Mouse (Mus musculus): ENCODE data around the gene Vav3. TPM values are rescaled to one million over a fixed set of nuclear protein-coding genes. Genes with fewer than 3 reads are reported as not detected.

Vav3 gene
- polyA plus RNA-seq, 1 experiment from 2014 or later, result 18.4 TPM

- Histone ChIP-seq H3K36me3 (ENCODE audit: control insufficient read depth, insufficient read depth, low read length) (no peaks in the 10 kb centered on the region), H3K4me2 (no peak overlapping the region), H3K4me3 (ENCODE audit: low read depth, low read length) (no peak overlapping the region), H3K27me3 (ENCODE audit: control insufficient read depth, insufficient read depth, low read length) (no peaks in the 10 kb centered on the region), H3K4me1 (ENCODE audit: control insufficient read depth, insufficient read depth, low read length) (no peaks in the 10 kb centered on the region), H3K27ac (ENCODE audit: low read depth, low read length) (no peak overlapping the region), H3K9ac (ENCODE audit: low read length) (no peak overlapping the region), H3K9me3 (ENCODE audit: control insufficient read depth, low read length) (no peaks in the 10 kb centered on the region)
- no peak for ATAC-seq (ENCODE audit: low FRiP score)
- 86% methylated on average over 5 of the region's 5 CpGs for WGBS
- DNase-seq (ENCODE audit: low spot score, missing footprints), result peak; percentile 56
These were observed 23.1 kb downstream of the Vav3 start for GRCm38 (mm10) chr3:109363522-109363921.

GRCm38 (mm10) chr3:109365875-109366274 lies 25.4 kb downstream of the Vav3 start:
- Histone ChIP-seq H3K4me2 (no peak overlapping the region), H3K4me1 (ENCODE audit: control insufficient read depth, insufficient read depth, low read length) (no peaks in the 10 kb centered on the region), H3K27me3 (ENCODE audit: control insufficient read depth, insufficient read depth, low read length) (no peaks in the 10 kb centered on the region), H3K4me3 (ENCODE audit: low read depth, low read length) (no peak overlapping the region), H3K9ac (ENCODE audit: low read length) (no peak overlapping the region), H3K9me3 (ENCODE audit: control insufficient read depth, low read length) (no peaks in the 10 kb centered on the region), H3K27ac (ENCODE audit: low read depth, low read length) (no peak overlapping the region), H3K36me3 (ENCODE audit: control insufficient read depth, insufficient read depth, low read length) (no peaks in the 10 kb centered on the region)
- ATAC-seq (ENCODE audit: low FRiP score) (no peak), DNase-seq (ENCODE audit: low spot score, missing footprints) (peak; percentile 72)
- 92% methylated on average over 2 of the region's 2 CpGs for WGBS

DNA sequence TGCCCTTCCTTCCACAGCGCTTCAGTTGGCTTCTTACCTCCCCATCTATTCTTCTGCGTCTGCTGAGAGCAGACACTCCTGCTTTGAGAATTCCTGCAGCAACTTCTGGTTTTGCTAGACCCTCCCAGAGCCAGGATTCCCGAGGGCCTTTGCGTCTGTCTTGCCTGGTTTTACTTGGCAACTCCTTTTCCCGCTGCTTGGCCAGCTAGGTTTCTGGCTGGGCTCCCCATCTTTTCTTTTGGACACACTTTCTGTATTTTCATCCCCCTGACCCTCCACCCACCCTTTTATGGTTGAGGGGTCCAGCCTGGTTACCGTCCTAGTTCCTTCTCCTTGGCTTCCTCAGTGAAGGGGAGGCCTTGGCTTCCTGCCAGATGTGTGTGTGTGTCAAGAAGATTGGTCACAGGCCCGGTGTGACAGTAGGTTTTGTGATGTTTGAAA lies 26.0 kb downstream of the Vav3 start:
- H3K4me3 ChIP-seq (ENCODE audit: low read depth, low read length), result no peak overlapping the region
- H3K27me3 ChIP-seq (ENCODE audit: control insufficient read depth, insufficient read depth, low read length), result no peaks in the 10 kb centered on the region
- H3K27ac ChIP-seq (ENCODE audit: low read depth, low read length), result no peak overlapping the region
- H3K9ac ChIP-seq (ENCODE audit: low read length), result no peak overlapping the region
- H3K36me3 ChIP-seq (ENCODE audit: control insufficient read depth, insufficient read depth, low read length), result no peaks in the 10 kb centered on the region
- H3K9me3 ChIP-seq (ENCODE audit: control insufficient read depth, low read length), result no peaks in the 10 kb centered on the region
- no peak overlapping the region for H3K4me2 ChIP-seq
- 69% methylated on average over 7 of the region's 7 CpGs for WGBS
- DNase-seq (ENCODE audit: low spot score, missing footprints) (peak; percentile 76), ATAC-seq (ENCODE audit: low FRiP score) (peak; percentile 33; the same call in 1 of the 2 replicates)
- H3K4me1 ChIP-seq (ENCODE audit: control insufficient read depth, insufficient read depth, low read length), result no peaks in the 10 kb centered on the region

DNA sequence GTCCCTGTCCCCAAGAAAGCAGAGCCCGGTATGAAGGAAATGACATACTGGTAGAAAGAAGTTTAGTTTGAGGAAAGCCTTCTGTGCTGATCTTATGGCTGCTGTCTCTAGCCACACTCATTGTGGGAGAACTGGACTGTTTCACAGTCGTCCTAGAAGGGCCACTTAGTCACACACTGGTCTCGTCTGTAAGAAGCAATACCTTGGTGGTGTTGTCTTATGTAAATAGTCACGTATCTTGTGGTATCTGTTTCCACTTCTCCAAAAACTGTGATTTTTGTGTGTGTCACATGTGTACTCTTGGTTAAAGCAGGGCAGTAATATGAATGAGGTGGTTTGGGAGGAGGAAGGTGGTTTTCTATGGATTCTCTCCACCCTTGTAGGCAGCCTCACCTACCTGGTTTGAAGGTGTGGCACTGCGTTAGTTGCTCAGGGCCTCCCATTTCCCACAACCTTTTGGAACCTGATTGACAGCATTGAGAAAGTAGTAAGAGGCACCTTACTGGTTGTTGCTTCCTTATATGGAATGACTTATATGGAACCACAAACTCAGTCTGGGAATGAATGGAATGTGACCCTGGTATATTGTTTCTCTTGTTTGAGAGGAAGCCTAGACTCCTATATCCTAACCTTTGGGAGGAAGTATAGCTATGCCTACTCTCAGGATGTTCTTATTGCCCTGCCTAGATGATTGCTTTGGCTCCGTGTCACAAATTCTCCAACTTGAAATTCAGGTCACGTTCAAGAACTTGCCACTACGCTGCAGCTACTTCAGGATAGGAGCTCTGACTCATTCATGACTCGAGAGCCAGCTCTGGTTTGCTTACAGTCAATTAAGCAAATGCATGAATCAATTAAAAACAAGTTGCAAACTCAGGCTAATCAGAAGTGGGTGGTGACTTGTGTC lies 28.2 kb downstream of the Vav3 start:
- Histone ChIP-seq H3K27ac (ENCODE audit: low read depth, low read length) (no peak overlapping the region), H3K4me3 (ENCODE audit: low read depth, low read length) (no peak overlapping the region), H3K4me1 (ENCODE audit: control insufficient read depth, insufficient read depth, low read length) (no peaks in the 10 kb centered on the region), H3K36me3 (ENCODE audit: control insufficient read depth, insufficient read depth, low read length) (no peaks in the 10 kb centered on the region), H3K9me3 (ENCODE audit: control insufficient read depth, low read length) (no peaks in the 10 kb centered on the region), H3K9ac (ENCODE audit: low read length) (no peak overlapping the region), H3K4me2 (no peak overlapping the region), H3K27me3 (ENCODE audit: control insufficient read depth, insufficient read depth, low read length) (no peaks in the 10 kb centered on the region)
- ATAC-seq (ENCODE audit: low FRiP score), result no peak
- DNase-seq (ENCODE audit: low spot score, missing footprints), result peak; percentile 44
- 82% methylated on average over 9 of the region's 9 CpGs for WGBS

DNA sequence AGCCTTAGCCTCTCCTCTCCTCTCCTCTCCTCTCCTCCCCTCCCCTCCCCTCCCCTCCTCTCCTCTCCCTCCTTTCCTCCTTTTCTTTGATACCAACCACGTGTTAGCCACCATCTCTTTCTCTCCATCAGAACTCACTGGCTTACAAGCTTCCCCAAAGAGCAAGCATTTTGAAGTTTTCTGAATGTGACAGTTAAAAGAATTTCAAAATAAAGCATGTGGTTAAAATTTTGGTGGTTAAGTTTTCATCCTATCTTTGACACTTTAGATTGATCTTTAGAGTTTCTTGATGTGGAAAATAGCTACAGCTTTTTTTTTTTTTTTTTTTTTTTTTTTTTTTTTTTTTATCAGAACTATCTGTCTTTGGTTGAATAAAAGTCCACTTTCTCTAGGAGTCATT lies 31.1 kb downstream of the Vav3 start:
- H3K27ac ChIP-seq (ENCODE audit: low read depth, low read length), result no peak overlapping the region
- DNase-seq (ENCODE audit: low spot score, missing footprints) (peak; percentile 79), ATAC-seq (ENCODE audit: low FRiP score) (no peak)
- no peaks in the 10 kb centered on the region for H3K36me3 ChIP-seq (ENCODE audit: control insufficient read depth, insufficient read depth, low read length)
- H3K4me1 ChIP-seq (ENCODE audit: control insufficient read depth, insufficient read depth, low read length), result no peaks in the 10 kb centered on the region
- H3K9me3 ChIP-seq (ENCODE audit: control insufficient read depth, low read length), result no peaks in the 10 kb centered on the region
- no peak overlapping the region for H3K4me3 ChIP-seq (ENCODE audit: low read depth, low read length)
- no peaks in the 10 kb centered on the region for H3K27me3 ChIP-seq (ENCODE audit: control insufficient read depth, insufficient read depth, low read length)
- WGBS, result no CpG with 5 or more reads among the region's 1 CpGs
- H3K9ac ChIP-seq (ENCODE audit: low read length), result no peak overlapping the region
- no peak overlapping the region for H3K4me2 ChIP-seq

- Histone ChIP-seq H3K27ac (ENCODE audit: low read depth, low read length) (no peak overlapping the region), H3K4me1 (ENCODE audit: control insufficient read depth, insufficient read depth, low read length) (no peaks in the 10 kb centered on the region), H3K27me3 (ENCODE audit: control insufficient read depth, insufficient read depth, low read length) (no peaks in the 10 kb centered on the region), H3K4me3 (ENCODE audit: low read depth, low read length) (no peak overlapping the region), H3K36me3 (ENCODE audit: control insufficient read depth, insufficient read depth, low read length) (no peaks in the 10 kb centered on the region), H3K9ac (ENCODE audit: low read length) (no peak overlapping the region), H3K4me2 (no peak overlapping the region), H3K9me3 (ENCODE audit: control insufficient read depth, low read length) (no peaks in the 10 kb centered on the region)
- ATAC-seq (ENCODE audit: low FRiP score) (no peak), DNase-seq (ENCODE audit: low spot score, missing footprints) (no peak)
- 90% methylated on average over 4 of the region's 4 CpGs for WGBS
These were observed 32.2 kb downstream of the Vav3 start for GRCm38 (mm10) chr3:109372678-109373077.

DNA sequence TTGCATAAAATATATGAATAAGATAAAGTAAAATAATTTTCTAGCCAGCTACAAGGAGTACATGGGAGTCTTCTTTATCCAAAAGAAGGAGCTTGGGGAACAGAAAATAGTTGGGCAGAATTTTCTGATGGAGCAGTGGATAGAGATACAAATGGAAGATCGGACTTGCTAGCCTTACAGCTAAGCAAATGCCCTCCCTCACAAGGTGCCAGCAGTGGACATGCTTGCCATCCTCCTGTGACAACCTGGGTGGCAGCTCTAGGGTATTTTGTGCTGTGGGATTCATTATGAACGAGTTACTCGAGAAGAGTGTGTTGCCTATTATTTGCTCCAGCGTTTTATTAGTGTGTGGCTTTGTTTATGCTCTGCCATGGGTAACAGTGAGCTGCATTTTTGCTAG lies 37.8 kb downstream of the Vav3 start:
- Histone ChIP-seq H3K27me3 (ENCODE audit: control insufficient read depth, insufficient read depth, low read length) (no peaks in the 10 kb centered on the region), H3K4me3 (ENCODE audit: low read depth, low read length) (no peak overlapping the region), H3K9me3 (ENCODE audit: control insufficient read depth, low read length) (no peaks in the 10 kb centered on the region), H3K36me3 (ENCODE audit: control insufficient read depth, insufficient read depth, low read length) (no peaks in the 10 kb centered on the region), H3K27ac (ENCODE audit: low read depth, low read length) (no peak overlapping the region), H3K4me1 (ENCODE audit: control insufficient read depth, insufficient read depth, low read length) (no peaks in the 10 kb centered on the region), H3K9ac (ENCODE audit: low read length) (no peak overlapping the region), H3K4me2 (no peak overlapping the region)
- WGBS, result 71% methylated on average over 4 of the region's 4 CpGs
- DNase-seq (ENCODE audit: low spot score, missing footprints) (no peak), ATAC-seq (ENCODE audit: low FRiP score) (no peak)

DNA sequence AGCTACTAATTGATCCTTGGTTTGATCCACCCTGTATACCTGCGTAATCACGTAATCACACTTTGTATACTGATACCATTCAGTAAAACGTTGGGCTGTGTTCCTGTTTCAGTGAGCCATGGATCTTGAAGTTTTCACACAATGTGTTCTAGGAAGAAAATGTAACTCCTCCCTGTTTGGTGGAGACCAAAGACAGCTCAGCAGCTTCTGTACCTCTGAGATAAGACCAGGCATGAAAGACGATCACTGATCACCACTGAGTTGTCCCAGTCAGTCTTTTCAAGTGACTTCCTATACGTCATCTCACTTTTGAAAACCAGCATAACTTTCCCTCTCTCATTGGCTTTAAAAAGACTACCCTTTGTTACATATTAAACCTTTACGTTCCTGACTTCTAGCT lies 38.2 kb downstream of the Vav3 start:
- H3K4me1 ChIP-seq (ENCODE audit: control insufficient read depth, insufficient read depth, low read length), result no peaks in the 10 kb centered on the region
- ATAC-seq (ENCODE audit: low FRiP score), result no peak
- peak; percentile 39 for DNase-seq (ENCODE audit: low spot score, missing footprints)
- no peaks in the 10 kb centered on the region for H3K36me3 ChIP-seq (ENCODE audit: control insufficient read depth, insufficient read depth, low read length)
- 83% methylated on average over 6 of the region's 6 CpGs for WGBS
- H3K9ac ChIP-seq (ENCODE audit: low read length), result no peak overlapping the region
- no peaks in the 10 kb centered on the region for H3K27me3 ChIP-seq (ENCODE audit: control insufficient read depth, insufficient read depth, low read length)
- H3K9me3 ChIP-seq (ENCODE audit: control insufficient read depth, low read length), result no peaks in the 10 kb centered on the region
- H3K4me3 ChIP-seq (ENCODE audit: low read depth, low read length), result no peak overlapping the region
- no peak overlapping the region for H3K27ac ChIP-seq (ENCODE audit: low read depth, low read length)
- no peak overlapping the region for H3K4me2 ChIP-seq

DNA sequence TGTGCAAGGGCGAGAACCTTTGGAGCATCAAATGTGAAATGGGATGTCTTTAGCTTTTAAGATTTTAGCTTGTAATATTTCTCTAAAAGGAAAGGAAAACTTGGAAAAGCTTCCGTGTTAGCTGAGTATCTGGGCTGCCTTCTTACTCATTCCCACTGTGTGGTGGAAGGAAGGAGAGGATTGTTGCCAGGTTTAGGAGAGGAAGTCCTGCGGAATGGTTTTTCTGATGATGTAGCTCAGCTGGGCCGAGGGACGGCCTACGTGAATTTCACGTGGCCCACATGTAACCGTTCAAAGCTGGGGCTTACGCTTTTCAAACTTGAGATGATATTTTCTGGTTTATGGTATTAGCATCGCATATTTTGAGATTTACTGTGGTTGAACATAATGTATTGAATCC lies 48.3 kb downstream of the Vav3 start:
- ATAC-seq (ENCODE audit: low FRiP score), result no peak
- Histone ChIP-seq H3K27me3 (ENCODE audit: control insufficient read depth, insufficient read depth, low read length) (no peaks in the 10 kb centered on the region), H3K9ac (ENCODE audit: low read length) (no peak overlapping the region), H3K4me2 (no peak overlapping the region), H3K4me3 (ENCODE audit: low read depth, low read length) (no peak overlapping the region), H3K36me3 (ENCODE audit: control insufficient read depth, insufficient read depth, low read length) (no peaks in the 10 kb centered on the region), H3K4me1 (ENCODE audit: control insufficient read depth, insufficient read depth, low read length) (no peaks in the 10 kb centered on the region), H3K27ac (ENCODE audit: low read depth, low read length) (no peak overlapping the region), H3K9me3 (ENCODE audit: control insufficient read depth, low read length) (no peaks in the 10 kb centered on the region)
- DNase-seq (ENCODE audit: low spot score, missing footprints), result peak; percentile 59
- WGBS, result 92% methylated on average over 10 of the region's 10 CpGs
